ENCODE assay signal across 8 mouse cellular contexts in genomic region chrX:95165671-95166127, GRCm38 (mm10). TPM values are rescaled to one million over a fixed set of nuclear protein-coding genes. Genes with fewer than 3 reads are reported as not detected.
DNase-seq lines count a peak whose midpoint lies in the region; ATAC-seq and TF ChIP-seq lines count a peak whose summit lies in the region.

No protein-coding gene starts in this region.

- no peaks in the 10 kb centered on the region for H3K9me3 ChIP-seq in CH12.LX (replicated peaks; ENCODE audit: low read length)
- H3K9me3 ChIP-seq in heart, embryonic 10.5 days, result no peaks in the 10 kb centered on the region
- H3K9me3 ChIP-seq in kidney, embryonic 16.5 days (ENCODE audit: low read length), result no peaks in the 10 kb centered on the region

- dilution Hi-C loops in CH12.LX (cut with MboI; ENCODE audit: extremely low pct_ligation_motif_present, extremely low pct_unique_long_range_greater_than_20kb, low sequenced_read_pairs), result no loop called here

- H3K27me3 ChIP-seq in CH12.LX (replicated peaks), result no peaks in the 10 kb centered on the region
- H3K27me3 ChIP-seq in heart, embryonic 10.5 days (ENCODE audit: insufficient read depth, poor library complexity, severe bottlenecking), result peaks cover 6% of the 10 kb centered on the region; the same call in 1 of the 2 replicates
- H3K27me3 ChIP-seq in kidney, embryonic 16.5 days (ENCODE audit: insufficient read depth, low read length), result peaks cover 6% of the 10 kb centered on the region

- peak overlapping the region; percentile 56 for H3K4me2 ChIP-seq in CH12.LX (ENCODE audit: insufficient read depth, low read depth, poor library complexity, severe bottlenecking)
- peak overlapping the region; percentile 68 for H3K4me2 ChIP-seq in kidney, embryonic 16.5 days (replicated peaks; ENCODE audit: low read depth, low read length)

- peak overlapping the region; percentile 83 for H3K9ac ChIP-seq in CH12.LX (ENCODE audit: insufficient read depth, low read depth)
- peak overlapping the region; percentile 72 for H3K9ac ChIP-seq in kidney, embryonic 16.5 days (replicated peaks; ENCODE audit: low read length)

- DNase-seq in kidney, adult 11 months, result peak; percentile 9
- DNase-seq in kidney, adult 9 months, result no peak
- DNase-seq in CH12.LX (ENCODE audit: extremely low read depth), result peak; percentile 16
- DNase-seq in cerebellum, adult 9-11 months, result peak; percentile 42
- DNase-seq in heart, embryonic 10.5 days (ENCODE audit: low spot score), result no peak
- DNase-seq in mesoderm, embryonic 11.5 days (ENCODE audit: low read depth, low spot score), result peak; percentile 2
- peak; percentile 11 to 12 for DNase-seq in thymus, postnatal 36 days

- no peaks in the 10 kb centered on the region for H3K4me1 ChIP-seq in CH12.LX (ENCODE audit: control insufficient read depth in 1 of 2, insufficient read depth in 2 of 2)
- no peaks in the 10 kb centered on the region for H3K4me1 ChIP-seq in heart, embryonic 10.5 days
- H3K4me1 ChIP-seq in kidney, embryonic 16.5 days (ENCODE audit: insufficient read depth, low read length), result 0 out of 2 replicates have a peak, but pooled peaks cover 2% of the 10 kb centered on the region

- no peak for TF ChIP-seq POLR2A in CH12.LX (IDR thresholded peaks at IDR 0.05; ENCODE audit: low read depth, low read length)

- no peak for TF ChIP-seq CTCF in CH12.LX (conservative IDR thresholded peaks at IDR 0.05 in 1 of 2, IDR thresholded peaks at IDR 0.05 in 1 of 2; ENCODE audit: low read depth in 2 of 2, low read length in 2 of 2)

- H3K27ac ChIP-seq in CH12.LX (ENCODE audit: insufficient read depth, low read depth), result no peak overlapping the region
- peak overlapping the region; percentile 85 for H3K27ac ChIP-seq in heart, embryonic 10.5 days
- H3K27ac ChIP-seq in kidney, embryonic 16.5 days (ENCODE audit: low read length), result peak overlapping the region; percentile 76

- peak; percentile 35 for ATAC-seq in kidney, embryonic 16.5 days (ENCODE audit: low FRiP score, low TSS enrichment)

- no peaks in the 10 kb centered on the region for H3K36me3 ChIP-seq in CH12.LX (replicated peaks in 1 of 2; ENCODE audit: control insufficient read depth in 1 of 2, insufficient read depth in 1 of 2, low read length in 1 of 2)
- H3K36me3 ChIP-seq in heart, embryonic 10.5 days, result no peaks in the 10 kb centered on the region
- no peaks in the 10 kb centered on the region for H3K36me3 ChIP-seq in kidney, embryonic 16.5 days (ENCODE audit: insufficient read depth, low read length)

- peak overlapping the region; percentile 56 to 72 (median 59) for H3K4me3 ChIP-seq in CH12.LX (replicated peaks in 1 of 3; ENCODE audit: low read depth in 2 of 3, low read length in 2 of 3, poor library complexity in 1 of 3)
- peak overlapping the region; percentile 59 for H3K4me3 ChIP-seq in heart, embryonic 10.5 days
- peak overlapping the region; percentile 57 for H3K4me3 ChIP-seq in kidney, embryonic 16.5 days (ENCODE audit: low read length)

- TF ChIP-seq EP300 in CH12.LX (IDR thresholded peaks at IDR 0.05; ENCODE audit: low read length), result no peak

- 28% methylated on average over 9 of the region's 9 CpGs for WGBS in heart, embryonic 10.5 days
- WGBS in kidney, embryonic 16.5 days, result 30% methylated on average over 9 of the region's 9 CpGs

- no peaks in the 10 kb centered on the region for H3K79me2 ChIP-seq in CH12.LX (replicated peaks; ENCODE audit: control insufficient read depth, extremely low read depth, insufficient read depth, poor library complexity, severe bottlenecking)

- no peak for TF ChIP-seq RAD21 in CH12.LX (IDR thresholded peaks at IDR 0.05; ENCODE audit: low read depth, low read length)

- in situ Hi-C loops in CH12.LX (cut with MboI; ENCODE audit: low pct_ligation_motif_present, low pct_unique_long_range_greater_than_20kb, low sequenced_read_pairs), result no loop called here

TF ChIP-seq in CH12.LX, 34 proteins besides CTCF, POLR2A, EP300 and RAD21:
- TF ChIP-seq NRF1 (IDR thresholded peaks at IDR 0.05; ENCODE audit: low read depth, low read length), result no peak
- TF ChIP-seq SIN3A (IDR thresholded peaks at IDR 0.05; ENCODE audit: low read length), result no peak
- TF ChIP-seq ZMIZ1 (IDR thresholded peaks at IDR 0.05; ENCODE audit: low read depth, low read length), result no peak
- TF ChIP-seq HCFC1 (IDR thresholded peaks at IDR 0.05; ENCODE audit: low read depth, low read length), result no peak
- TF ChIP-seq MAFK (IDR thresholded peaks at IDR 0.05; ENCODE audit: insufficient replicate concordance, low read length), result no peak
- TF ChIP-seq CHD2 (IDR thresholded peaks at IDR 0.05; ENCODE audit: low read length), result no peak
- no peak for TF ChIP-seq TBP (conservative IDR thresholded peaks at IDR 0.05; ENCODE audit: low read depth, low read length)
- no peak for TF ChIP-seq SMC3 (IDR thresholded peaks at IDR 0.05; ENCODE audit: low read depth, low read length)
- TF ChIP-seq ZC3H11A (IDR thresholded peaks at IDR 0.05; ENCODE audit: low read depth, low read length), result no peak

RNA-seq across cellular contexts. Expression of gene Arhgef9, which starts 31.0 kb away (rescaled TPM):
- total RNA-seq in CH12.LX (2012; rRNA removed) (0.42 and 0.64 TPM in 2 replicates), CH12.LX (2014; rRNA removed) (0.39 and 0.58 TPM in 2 replicates)
- 0.73 and 0.95 TPM in 2 replicates for polyA plus RNA-seq in CH12.LX (2012; ENCODE audit: insufficient read length, low read depth)
- polyA plus RNA-seq in heart, embryonic 10.5 days (2016; fragmentation: Nextera tagmentation; extraction: Ambion mirVana), result 7.4 and 11.0 TPM in 2 replicates
- 15.1 and 15.8 TPM in 2 replicates for polyA plus RNA-seq in kidney, embryonic 16.5 days (2015; fragmentation: Nextera tagmentation; extraction: Ambion mirVana)

Comparison
In these comparisons a context has a peak if more than half of its experiments do, and no peak if none do; other contexts are left out.
1. DNase-seq: peak in kidney, adult 11 months (single experiment), CH12.LX (single experiment), cerebellum, adult 9-11 months (single experiment), mesoderm, embryonic 11.5 days (single experiment) and thymus, postnatal 36 days (2 of 2); none in kidney, adult 9 months (single experiment) and heart, embryonic 10.5 days (single experiment).
2. Peak in every context shown above with its lines, with median percentiles within 50 percentile points of each other: H3K4me3 ChIP-seq.